Mouse (Mus musculus) liver, embryonic 15.5 days (tissue): ENCODE results near the gene Slc8b1. TPM values are rescaled to one million over a fixed set of nuclear protein-coding genes. Genes with fewer than 3 reads are reported as not detected.

Experiments
- ATAC-seq: fragments of 200-750 bp; cut with Nextera tagmentation; 2 replicates; pipeline ENCODE4 v1.8.0; 2017; ENCODE audit warnings: moderate number of reproducible peaks, mild to moderate bottlenecking, moderate library complexity; ENCODE audit not compliant: insufficient read depth
- H3K27ac ChIP-seq: fragments of 300-500 bp; sonication (generic); replicated peaks from 2 replicates; pipeline ENCODE4 v1.5.1; 2015; ENCODE audit warnings: mild to moderate bottlenecking, inconsistent platforms
- H3K27me3 ChIP-seq: fragments of 300-500 bp; sonication (generic); 2 replicates; pipeline ENCODE4 v1.6.1; 2015; ENCODE audit warnings: mild to moderate bottlenecking, inconsistent platforms
- H3K36me3 ChIP-seq: fragments of 300-500 bp; sonication (generic); replicated peaks from 2 replicates; pipeline ENCODE4 v1.6.1; 2015; ENCODE audit warnings: moderate library complexity, mild to moderate bottlenecking, inconsistent platforms
- H3K4me1 ChIP-seq: fragments of 300-500 bp; sonication (generic); replicated peaks from 2 replicates; pipeline ENCODE4 v1.6.1; 2015; ENCODE audit warnings: inconsistent platforms
- H3K4me2 ChIP-seq: fragments of 300-500 bp; sonication (generic); 2 replicates; pipeline ENCODE4 v1.6.1; 2015; ENCODE audit warnings: moderate library complexity, mild to moderate bottlenecking, inconsistent platforms
- H3K4me3 ChIP-seq: fragments of 300-500 bp; sonication (generic); replicated peaks from 2 replicates; pipeline ENCODE4 v1.5.1; 2015; ENCODE audit warnings: mild to moderate bottlenecking, inconsistent platforms
- H3K9ac ChIP-seq: fragments of 300-500 bp; sonication (generic); 2 replicates; pipeline ENCODE4 v1.6.1; 2015; ENCODE audit warnings: moderate library complexity, mild to moderate bottlenecking, inconsistent platforms
- H3K9me3 ChIP-seq: fragments of 300-500 bp; sonication (generic); replicated peaks from 2 replicates; pipeline ENCODE4 v1.6.1; 2016; ENCODE audit warnings: inconsistent platforms
- WGBS: fragments of 180-500 bp; shearing (Covaris S2); methylation state at CpG from one replicate; pipeline ENCODE4 v1.1.7; 2015; ENCODE audit warnings: mixed read lengths; ENCODE audit not compliant: insufficient replicate concordance; 5-methylcytosine and 5-hydroxymethylcytosine counted together
- polyA plus RNA-seq: library from polyadenylated mRNA; unstranded; fragments of >200 nt; fragmentation: Nextera tagmentation; extraction: Ambion mirVana; gene quantifications from 2 replicates; pipeline ENCODE4 v1.2.1, GENCODE M21; 2015

Slc8b1 gene
- polyA plus RNA-seq, 1 experiment from 2014 or later, result 7.4 TPM

GRCm38 (mm10) chr5:120555871-120556270, 44.9 kb downstream of the Slc8b1 start:
- H3K27ac ChIP-seq, result no peak overlapping the region
- no peak overlapping the region for H3K4me2 ChIP-seq
- peaks cover 81% of the 10 kb centered on the region for H3K36me3 ChIP-seq
- ATAC-seq, result no peak
- WGBS, result 88% methylated on average over 24 of the region's 24 CpGs
- H3K4me1 ChIP-seq, result peaks cover 36% of the 10 kb centered on the region
- no peaks in the 10 kb centered on the region for H3K9me3 ChIP-seq
- no peaks in the 10 kb centered on the region for H3K27me3 ChIP-seq
- H3K4me3 ChIP-seq, result no peak overlapping the region
- no peak overlapping the region for H3K9ac ChIP-seq

DNA sequence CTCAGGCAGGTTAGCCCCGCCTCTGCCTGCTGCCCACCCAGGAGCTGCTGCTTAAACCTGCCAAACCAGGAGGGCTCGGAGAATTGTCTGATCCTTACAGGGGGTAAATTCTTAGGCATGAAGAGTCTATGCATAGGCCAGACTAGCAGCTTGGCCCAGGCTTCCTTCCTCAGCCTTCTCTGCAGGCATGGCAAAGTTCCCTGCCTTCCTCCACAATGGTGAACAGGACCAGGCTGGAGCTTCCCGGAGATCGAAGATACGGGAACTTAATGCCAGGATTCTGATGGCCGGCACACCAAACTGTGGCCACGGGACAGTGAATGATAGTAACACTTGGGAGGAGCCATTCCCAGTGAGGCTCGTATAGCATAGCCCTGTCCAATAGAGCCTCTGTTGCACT, 47.1 kb downstream of the Slc8b1 start:
- Histone ChIP-seq H3K27me3 (no peaks in the 10 kb centered on the region), H3K36me3 (peaks cover 60% of the 10 kb centered on the region), H3K4me3 (peak overlapping the region; percentile 49; the same call in 1 of the 2 replicates), H3K27ac (0 out of 2 replicates have a peak overlapping the region, but pooled peaks have one; percentile 81), H3K4me2 (peak overlapping the region; percentile 56), H3K9me3 (no peaks in the 10 kb centered on the region), H3K4me1 (peaks cover 54% of the 10 kb centered on the region), H3K9ac (no peak overlapping the region)
- no peak for ATAC-seq
- WGBS, result 73% methylated on average over 8 of the region's 8 CpGs

- WGBS, result 13% methylated on average over 14 of the region's 14 CpGs
- peak overlapping the region; percentile 56 for H3K4me2 ChIP-seq
- H3K36me3 ChIP-seq, result peaks cover 52% of the 10 kb centered on the region
- peak overlapping the region; percentile 49 for H3K4me3 ChIP-seq
- no peaks in the 10 kb centered on the region for H3K9me3 ChIP-seq
- H3K27ac ChIP-seq, result peak overlapping the region; percentile 81
- peak; percentile 26 for ATAC-seq
- peaks cover 61% of the 10 kb centered on the region for H3K4me1 ChIP-seq
- H3K9ac ChIP-seq, result peak overlapping the region; percentile 9; the same call in 1 of the 2 replicates
- H3K27me3 ChIP-seq, result no peaks in the 10 kb centered on the region
These were observed 47.8 kb downstream of the Slc8b1 start for GRCm38 (mm10) chr5:120558762-120559161.

- peak overlapping the region; percentile 81 for H3K27ac ChIP-seq
- H3K27me3 ChIP-seq, result no peaks in the 10 kb centered on the region
- peaks cover 40% of the 10 kb centered on the region for H3K36me3 ChIP-seq
- peak overlapping the region; percentile 56 for H3K4me2 ChIP-seq
- peak overlapping the region; percentile 49 for H3K4me3 ChIP-seq
- ATAC-seq, result no peak
- no peaks in the 10 kb centered on the region for H3K9me3 ChIP-seq
- H3K9ac ChIP-seq, result peak overlapping the region; percentile 18; the same call in 1 of the 2 replicates
- WGBS, result 37% methylated on average over 9 of the region's 9 CpGs
- peaks cover 67% of the 10 kb centered on the region for H3K4me1 ChIP-seq
These were observed 49.2 kb downstream of the Slc8b1 start for GRCm38 (mm10) chr5:120560129-120560615.

DNA sequence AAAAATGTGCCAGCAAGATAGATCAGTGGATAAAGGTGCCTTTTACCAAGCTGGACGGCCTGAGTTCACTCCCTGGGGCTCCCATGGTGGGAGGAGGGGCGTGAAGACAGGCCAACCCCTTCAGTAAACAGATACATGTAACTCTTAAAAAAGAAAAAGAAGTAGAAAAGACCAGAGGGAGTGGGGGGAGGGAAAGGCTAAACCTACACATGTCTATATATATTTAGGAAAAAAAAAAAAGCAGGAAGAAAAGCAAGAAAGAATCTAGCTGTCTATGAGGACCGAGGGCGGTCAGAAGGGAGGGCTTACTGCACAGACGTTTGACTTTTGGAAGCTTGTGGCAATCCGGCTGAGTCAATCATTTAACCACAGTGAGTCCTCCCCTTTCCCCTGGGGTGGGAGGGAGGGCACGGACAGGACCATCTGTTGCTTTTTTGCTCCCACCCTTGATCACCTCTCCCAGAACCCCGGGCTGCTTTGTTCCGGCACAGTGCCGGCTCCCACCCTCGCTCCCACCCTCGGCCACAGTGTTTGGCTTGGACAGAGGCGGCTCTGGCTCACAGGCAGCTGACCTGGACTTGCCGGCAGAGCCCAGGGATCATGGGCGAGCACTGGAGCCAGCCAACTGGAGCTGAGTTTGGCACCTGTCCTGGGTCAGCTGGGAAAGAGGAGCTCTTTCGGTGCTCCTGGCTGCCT, 49.8 kb downstream of the Slc8b1 start:
- ATAC-seq, result peak; percentile 45
- no peaks in the 10 kb centered on the region for H3K9me3 ChIP-seq
- no peaks in the 10 kb centered on the region for H3K27me3 ChIP-seq
- H3K4me2 ChIP-seq, result peak overlapping the region; percentile 56
- peaks cover 34% of the 10 kb centered on the region for H3K36me3 ChIP-seq
- H3K9ac ChIP-seq, result 0 out of 2 replicates have a peak overlapping the region, but pooled peaks have one; percentile 18
- peak overlapping the region; percentile 49 for H3K4me3 ChIP-seq
- 6% methylated on average over 16 of the region's 16 CpGs for WGBS
- peak overlapping the region; percentile 81 for H3K27ac ChIP-seq
- H3K4me1 ChIP-seq, result peaks cover 71% of the 10 kb centered on the region

DNA sequence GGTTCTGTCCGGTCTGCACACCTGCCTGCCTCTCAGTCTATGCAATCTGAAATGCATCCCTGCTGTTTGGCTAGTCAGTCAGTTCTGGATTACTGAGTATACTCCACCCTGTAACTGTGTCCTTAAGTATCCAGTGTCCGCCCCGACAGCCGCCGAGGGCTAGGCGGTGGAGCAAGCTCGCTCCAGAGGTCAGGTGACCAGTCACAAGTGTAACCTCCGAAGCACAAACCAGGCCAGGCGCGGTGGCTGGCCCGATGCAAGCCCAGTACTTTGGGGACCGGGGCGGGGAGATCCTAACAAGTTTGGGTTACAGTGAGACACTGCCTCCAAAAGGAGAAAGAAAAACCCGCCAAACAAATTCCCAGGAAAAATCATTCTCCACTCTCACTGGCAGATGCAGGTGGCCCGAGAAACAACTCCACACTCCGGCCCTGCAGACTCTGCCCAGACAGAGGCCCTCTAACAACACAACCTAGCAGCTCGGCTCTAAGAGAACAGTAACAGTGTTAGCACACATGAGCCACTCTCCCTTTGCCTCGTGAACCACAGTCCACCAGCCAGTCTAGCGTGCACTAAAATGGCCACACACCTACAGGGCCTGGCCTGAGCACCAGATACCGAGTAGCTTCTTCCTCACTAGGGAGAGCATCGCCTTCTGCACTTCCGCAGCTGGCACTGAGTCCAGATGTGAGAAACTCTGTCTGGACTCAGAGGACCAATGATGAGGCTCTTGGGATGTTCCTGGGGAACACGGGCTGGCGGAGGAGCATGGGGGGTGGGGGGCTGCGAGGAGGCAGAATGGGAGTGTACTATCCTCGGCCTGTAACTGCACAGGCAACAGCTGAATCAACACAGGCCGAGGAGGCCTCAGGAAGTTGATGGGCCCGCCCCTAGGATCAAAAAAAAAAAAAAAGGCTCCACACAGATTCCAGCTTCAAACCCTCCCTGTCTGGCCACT, 52.3 kb downstream of the Slc8b1 start:
- H3K27ac ChIP-seq, result peak overlapping the region; percentile 69
- H3K4me1 ChIP-seq, result peaks cover 87% of the 10 kb centered on the region
- no peak for ATAC-seq
- H3K36me3 ChIP-seq, result 0 out of 2 replicates have a peak, but pooled peaks cover 17% of the 10 kb centered on the region
- 56% methylated on average over 28 of the region's 28 CpGs for WGBS
- H3K9me3 ChIP-seq, result no peaks in the 10 kb centered on the region
- H3K27me3 ChIP-seq, result no peaks in the 10 kb centered on the region
- H3K4me2 ChIP-seq, result no peak overlapping the region
- no peak overlapping the region for H3K4me3 ChIP-seq
- H3K9ac ChIP-seq, result no peak overlapping the region

DNA sequence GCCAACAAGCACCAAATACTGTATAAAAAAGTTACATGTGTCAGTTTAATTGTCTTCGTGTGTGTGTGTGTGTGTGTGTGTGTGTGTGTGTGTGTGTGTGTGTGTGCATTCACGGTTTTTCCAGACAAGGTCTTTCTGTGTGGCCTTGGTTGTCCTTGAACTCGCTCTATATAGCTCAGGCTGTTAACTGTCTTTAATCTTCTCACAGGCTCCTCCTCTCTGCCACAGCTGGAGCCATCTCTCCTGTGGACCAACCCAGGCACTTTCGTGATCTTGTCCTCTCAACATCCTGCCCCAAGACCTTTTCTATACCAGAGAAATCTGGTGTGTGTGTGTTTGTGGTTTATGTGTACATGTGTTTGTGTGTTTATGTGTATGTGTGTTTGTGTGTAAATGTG, 52.9 kb downstream of the Slc8b1 start:
- 40% methylated on average over 4 of the region's 4 CpGs for WGBS
- H3K36me3 ChIP-seq, result 0 out of 2 replicates have a peak, but pooled peaks cover 14% of the 10 kb centered on the region
- H3K27ac ChIP-seq, result no peak overlapping the region
- H3K27me3 ChIP-seq, result no peaks in the 10 kb centered on the region
- H3K4me1 ChIP-seq, result peaks cover 85% of the 10 kb centered on the region
- H3K4me2 ChIP-seq, result no peak overlapping the region
- H3K4me3 ChIP-seq, result no peak overlapping the region
- no peaks in the 10 kb centered on the region for H3K9me3 ChIP-seq
- H3K9ac ChIP-seq, result no peak overlapping the region
- ATAC-seq, result no peak

DNA sequence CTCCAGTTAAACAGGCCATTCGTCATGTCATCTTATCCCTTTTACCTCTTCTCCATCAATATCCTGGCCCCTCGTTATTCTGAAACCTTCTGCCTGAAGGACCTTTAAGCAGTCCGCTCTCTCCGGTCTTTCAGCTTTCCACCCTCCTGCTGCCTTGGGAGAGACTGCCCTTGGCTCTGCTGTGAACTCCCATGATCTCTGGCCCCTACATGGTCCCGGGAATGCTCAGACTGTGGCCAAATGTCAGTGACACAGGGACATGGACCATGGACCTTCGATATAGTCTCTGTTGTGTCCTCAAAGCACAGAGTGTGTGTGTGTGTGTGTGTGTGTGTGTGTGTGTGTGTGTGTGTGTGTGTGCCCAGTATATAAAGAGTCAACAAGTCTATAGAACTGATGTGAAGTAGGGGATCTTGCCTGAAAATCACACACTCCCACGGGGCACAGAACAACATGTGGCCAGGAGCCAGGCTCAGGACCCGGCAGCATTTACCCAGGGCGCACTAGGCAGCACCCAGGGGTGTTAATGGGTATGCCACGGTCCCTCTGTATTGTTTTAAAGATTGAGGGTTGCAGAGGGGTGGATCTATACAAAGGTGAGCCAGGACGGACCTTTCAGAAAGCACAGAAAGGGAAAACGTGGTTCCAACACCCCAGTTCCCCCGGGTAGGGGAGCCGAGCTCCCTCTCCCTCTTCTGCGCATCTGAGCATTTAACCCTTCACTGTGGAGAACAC, 54.4 kb downstream of the Slc8b1 start:
- peaks cover 85% of the 10 kb centered on the region for H3K4me1 ChIP-seq
- H3K27me3 ChIP-seq, result no peaks in the 10 kb centered on the region
- no peaks in the 10 kb centered on the region for H3K9me3 ChIP-seq
- no peak overlapping the region for H3K4me3 ChIP-seq
- H3K4me2 ChIP-seq, result no peak overlapping the region
- WGBS, result 63% methylated on average over 15 of the region's 15 CpGs
- peak overlapping the region; percentile 48 for H3K27ac ChIP-seq
- H3K36me3 ChIP-seq, result 0 out of 2 replicates have a peak, but pooled peaks cover 14% of the 10 kb centered on the region
- ATAC-seq, result peak; percentile 46
- H3K9ac ChIP-seq, result no peak overlapping the region

- Histone ChIP-seq H3K9me3 (no peaks in the 10 kb centered on the region), H3K4me3 (no peak overlapping the region), H3K27me3 (no peaks in the 10 kb centered on the region), H3K9ac (no peak overlapping the region), H3K4me2 (no peak overlapping the region), H3K36me3 (0 out of 2 replicates have a peak, but pooled peaks cover 14% of the 10 kb centered on the region), H3K27ac (peak overlapping the region; percentile 48; the same call in 1 of the 2 replicates), H3K4me1 (peaks cover 85% of the 10 kb centered on the region)
- WGBS, result 85% methylated on average over 5 of the region's 5 CpGs
- no peak for ATAC-seq
These were observed 55.1 kb downstream of the Slc8b1 start for GRCm38 (mm10) chr5:120566101-120566500.

DNA sequence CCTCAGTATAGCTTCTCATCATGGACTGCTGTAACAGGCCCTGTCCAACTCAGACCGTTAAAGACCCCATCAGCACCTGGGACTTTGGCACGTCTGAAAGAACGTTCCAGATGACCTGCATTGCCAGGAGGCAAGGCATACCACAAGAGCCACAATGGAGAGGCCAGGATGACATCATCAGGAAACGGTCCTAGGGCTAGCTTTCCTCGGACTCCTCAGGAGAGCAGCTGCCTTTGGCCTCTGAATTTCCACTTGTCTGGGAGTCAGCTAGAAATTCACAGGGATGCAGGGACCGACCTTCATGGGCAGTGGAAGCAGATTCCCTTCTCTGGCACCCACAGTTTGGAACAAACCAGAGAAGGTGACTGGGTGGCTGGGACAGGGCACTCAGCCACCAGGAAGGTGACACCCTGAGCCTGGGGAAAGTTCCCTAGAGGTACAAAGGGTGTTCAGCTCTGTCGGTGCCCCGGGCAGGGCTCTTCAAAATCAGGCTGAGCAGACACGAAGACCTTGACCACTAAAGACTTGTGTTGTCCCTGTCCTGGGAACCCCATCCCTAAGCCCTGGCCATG, 55.8 kb downstream of the Slc8b1 start:
- peak overlapping the region; percentile 7; the same call in 1 of the 2 replicates for H3K27ac ChIP-seq
- 64% methylated on average over 9 of the region's 9 CpGs for WGBS

More for the DNA sequence above, 55.8 kb downstream of the Slc8b1 start:
- Histone ChIP-seq H3K4me3 (no peak overlapping the region), H3K9me3 (no peaks in the 10 kb centered on the region), H3K4me2 (no peak overlapping the region), H3K36me3 (0 out of 2 replicates have a peak, but pooled peaks cover 14% of the 10 kb centered on the region), H3K27me3 (no peaks in the 10 kb centered on the region), H3K9ac (no peak overlapping the region), H3K4me1 (peaks cover 88% of the 10 kb centered on the region)
- ATAC-seq, result no peak
